Mouse (Mus musculus) embryonic facial prominence, embryonic 15.5 days (tissue): ENCODE measurements at regions not wholly inside any gene's neighbourhood (a gene's known extent, or its start where the extent isn't known, plus 50 kb on each side); places are given as distances from the start of the nearest gene placed in this dataset.
A peak's percentile ranks its signal among the peaks of the same experiment; 100 is the strongest.

Source experiments
- ATAC-seq: fragments of 200-750 bp; cut with Nextera tagmentation; 2 replicates; pipeline ENCODE4 v1.8.0; 2017; ENCODE audit warnings: low read depth, moderate TSS enrichment; ENCODE audit not compliant: insufficient number of reproducible peaks, low FRiP score, low TSS enrichment
- H3K27ac ChIP-seq: fragments of 300-500 bp; sonication (generic); replicated peaks from 2 replicates; pipeline ENCODE4 v1.5.1; 2015; ENCODE audit warnings: mild to moderate bottlenecking, inconsistent platforms
- H3K27me3 ChIP-seq: fragments of 300-500 bp; sonication (generic); 2 replicates; pipeline ENCODE4 v1.6.1; 2015; ENCODE audit warnings: inconsistent platforms
- H3K36me3 ChIP-seq: fragments of 300-500 bp; sonication (generic); 2 replicates; pipeline ENCODE4 v1.6.1; 2015; ENCODE audit warnings: mild to moderate bottlenecking, inconsistent platforms
- H3K4me1 ChIP-seq: fragments of 300-500 bp; sonication (generic); 2 replicates; pipeline ENCODE4 v1.6.1; 2015; ENCODE audit warnings: inconsistent platforms
- H3K4me2 ChIP-seq: fragments of 300-500 bp; sonication (generic); replicated peaks from 2 replicates; pipeline ENCODE4 v1.6.1; 2015; ENCODE audit warnings: mild to moderate bottlenecking, inconsistent platforms
- H3K4me3 ChIP-seq: fragments of 300-500 bp; sonication (generic); replicated peaks from 2 replicates; pipeline ENCODE4 v1.5.1; 2015; ENCODE audit warnings: mild to moderate bottlenecking, inconsistent platforms
- H3K9ac ChIP-seq: fragments of 300-500 bp; sonication (generic); 2 replicates; pipeline ENCODE4 v1.6.1; 2015; ENCODE audit warnings: inconsistent platforms
- H3K9me3 ChIP-seq: fragments of 300-500 bp; sonication (generic); replicated peaks from 2 replicates; pipeline ENCODE4 v1.6.1; 2016; ENCODE audit warnings: inconsistent platforms
- WGBS: fragments of 180-500 bp; shearing (Covaris S2); methylation state at CpG from one replicate; pipeline ENCODE4 v1.1.7; 2015; 5-methylcytosine and 5-hydroxymethylcytosine counted together

DNA sequence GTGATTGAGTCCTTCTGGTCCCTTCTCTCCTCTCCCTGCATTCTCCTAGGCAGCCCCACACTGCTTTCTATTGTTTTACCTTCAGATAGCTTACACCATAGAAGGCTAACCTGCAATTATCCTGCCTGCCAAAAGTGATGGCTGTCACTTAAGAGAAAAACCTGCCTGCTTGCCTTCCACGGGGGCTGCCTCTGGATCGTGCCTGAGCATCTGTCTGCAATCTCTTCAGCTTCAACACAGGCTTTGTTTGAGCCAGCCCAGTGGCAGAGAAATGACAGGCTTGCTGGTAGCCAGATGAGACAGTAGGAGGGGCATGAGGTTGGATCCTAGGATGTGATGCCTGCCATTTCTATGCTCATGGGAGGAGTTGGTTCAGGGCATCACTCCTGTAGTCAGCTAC lies 345.2 kb upstream of the Tshz3 start:
- H3K4me2 ChIP-seq = no peak overlapping the region

DNA sequence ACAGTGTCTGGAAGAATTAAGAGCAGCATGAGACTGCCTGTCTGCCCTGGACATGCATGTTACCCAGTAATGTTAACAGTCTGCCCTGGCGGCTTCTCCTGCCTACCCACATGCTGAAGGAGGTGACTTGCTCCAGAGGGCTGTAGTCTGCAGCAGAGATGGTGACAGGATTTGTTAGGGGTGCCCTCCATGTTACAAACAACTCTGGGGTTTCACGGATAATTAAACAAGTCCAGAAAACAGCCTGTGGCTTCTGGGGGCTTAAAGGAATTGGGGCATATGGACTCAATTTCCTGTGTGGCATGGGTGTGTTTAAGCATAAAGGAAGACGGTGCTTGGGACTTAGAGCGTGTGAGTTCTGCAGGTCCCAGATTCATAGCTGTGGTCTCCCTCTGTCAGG lies 347.3 kb upstream of the Tshz3 start:
- peak; percentile 71 for ATAC-seq
- WGBS = 27% methylated on average over 4 of the region's 4 CpGs
- Histone ChIP-seq H3K4me3 (no peak overlapping the region), H3K27ac (peak overlapping the region; percentile 17; the same call in 1 of the 2 replicates), H3K4me2 (no peak overlapping the region), H3K9ac (no peak overlapping the region), H3K27me3 (peaks cover 15% of the 10 kb centered on the region; the same call in 1 of the 2 replicates), H3K9me3 (no peaks in the 10 kb centered on the region), H3K4me1 (0 out of 2 replicates have a peak, but pooled peaks cover 19% of the 10 kb centered on the region), H3K36me3 (no peaks in the 10 kb centered on the region)

More for the DNA sequence above, 345.2 kb upstream of the Tshz3 start:
- ATAC-seq = no peak
- no peaks in the 10 kb centered on the region for H3K9me3 ChIP-seq
- no peak overlapping the region for H3K27ac ChIP-seq
- no peak overlapping the region for H3K9ac ChIP-seq
- H3K4me1 ChIP-seq = 0 out of 2 replicates have a peak, but pooled peaks cover 19% of the 10 kb centered on the region
- WGBS = 19% methylated on average over 2 of the region's 2 CpGs
- H3K4me3 ChIP-seq = no peak overlapping the region
- H3K27me3 ChIP-seq = peaks cover 7% of the 10 kb centered on the region; the same call in 1 of the 2 replicates
- H3K36me3 ChIP-seq = no peaks in the 10 kb centered on the region

DNA sequence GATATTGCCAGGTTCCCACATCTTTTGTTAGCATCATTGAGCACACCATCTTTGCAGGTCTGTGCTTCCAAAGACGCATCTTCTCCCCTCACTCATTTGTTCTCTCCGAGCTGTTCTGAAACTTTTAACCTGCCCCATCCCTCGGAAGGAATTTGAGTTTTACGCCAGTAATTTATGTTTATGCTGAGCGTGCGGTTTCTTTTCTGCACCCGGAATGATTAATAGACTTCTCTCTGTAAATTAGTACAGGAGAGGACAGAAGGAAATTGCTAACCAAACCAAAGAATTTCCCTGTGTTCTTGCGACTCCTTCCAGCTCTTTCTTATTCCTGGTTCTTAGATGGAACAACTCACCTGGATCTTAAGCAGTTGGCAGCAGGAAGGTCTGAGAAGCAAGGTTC lies 349.7 kb upstream of the Tshz3 start:
- H3K4me1 ChIP-seq = 0 out of 2 replicates have a peak, but pooled peaks cover 19% of the 10 kb centered on the region
- H3K4me3 ChIP-seq = no peak overlapping the region
- no peak for ATAC-seq
- no peak overlapping the region for H3K4me2 ChIP-seq
- no peaks in the 10 kb centered on the region for H3K9me3 ChIP-seq
- H3K36me3 ChIP-seq = no peaks in the 10 kb centered on the region
- H3K27ac ChIP-seq = no peak overlapping the region
- no peak overlapping the region for H3K9ac ChIP-seq
- peaks cover 19% of the 10 kb centered on the region; the same call in 1 of the 2 replicates for H3K27me3 ChIP-seq
- 79% methylated on average over 8 of the region's 8 CpGs for WGBS

DNA sequence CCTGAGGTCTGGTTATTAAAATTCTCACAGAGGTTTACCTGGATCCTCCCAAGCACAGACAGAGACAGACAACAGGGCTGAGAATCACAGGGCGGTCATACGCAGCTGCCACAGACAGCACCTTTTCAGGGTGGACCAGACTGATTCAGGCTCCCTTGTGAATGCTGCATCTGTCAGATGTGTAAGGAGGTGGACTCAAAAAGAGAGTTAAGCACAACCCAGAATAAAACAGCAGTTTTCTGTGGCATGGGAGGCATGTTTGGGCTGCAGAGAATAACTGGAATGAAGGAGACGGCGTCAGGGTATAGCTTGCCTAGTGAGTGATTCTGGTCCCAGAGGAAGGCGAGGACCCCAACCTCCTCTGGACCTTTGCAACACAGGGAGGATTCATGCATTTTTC lies 363.1 kb upstream of the Tshz3 start:
- no peak for ATAC-seq
- Histone ChIP-seq H3K36me3 (no peaks in the 10 kb centered on the region), H3K4me1 (peaks cover 17% of the 10 kb centered on the region), H3K9ac (no peak overlapping the region), H3K4me3 (no peak overlapping the region), H3K4me2 (no peak overlapping the region), H3K27me3 (no peaks in the 10 kb centered on the region), H3K27ac (no peak overlapping the region), H3K9me3 (no peaks in the 10 kb centered on the region)
- WGBS = 84% methylated on average over 5 of the region's 5 CpGs

DNA sequence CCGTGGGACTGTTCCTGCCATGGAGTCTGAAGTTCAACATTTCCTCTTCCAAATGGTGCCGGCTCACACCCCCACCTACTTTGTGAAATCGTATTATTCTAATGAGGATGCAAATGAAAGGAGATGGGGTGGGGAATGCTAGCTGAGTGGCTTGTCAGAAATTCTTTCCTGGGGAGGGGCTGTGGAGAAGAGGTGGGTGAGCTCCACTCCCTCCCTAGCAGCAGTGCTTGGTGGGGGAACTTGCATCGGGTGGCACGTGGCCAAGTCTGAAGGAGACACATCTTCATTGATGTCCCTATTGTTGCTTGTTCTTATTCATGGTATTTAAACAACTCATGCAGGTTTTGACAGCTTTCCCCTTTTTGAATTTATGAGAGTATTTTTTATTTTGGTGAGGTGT lies 363.8 kb upstream of the Tshz3 start:
- Histone ChIP-seq H3K4me1 (peaks cover 17% of the 10 kb centered on the region), H3K27ac (no peak overlapping the region), H3K4me3 (no peak overlapping the region), H3K4me2 (0 out of 2 replicates have a peak overlapping the region, but pooled peaks have one; percentile 6), H3K9ac (no peak overlapping the region), H3K27me3 (no peaks in the 10 kb centered on the region), H3K9me3 (no peaks in the 10 kb centered on the region), H3K36me3 (no peaks in the 10 kb centered on the region)
- WGBS = 11% methylated on average over 5 of the region's 5 CpGs
- ATAC-seq = 0 out of 2 replicates have a peak, but pooled peaks have one; percentile 54

DNA sequence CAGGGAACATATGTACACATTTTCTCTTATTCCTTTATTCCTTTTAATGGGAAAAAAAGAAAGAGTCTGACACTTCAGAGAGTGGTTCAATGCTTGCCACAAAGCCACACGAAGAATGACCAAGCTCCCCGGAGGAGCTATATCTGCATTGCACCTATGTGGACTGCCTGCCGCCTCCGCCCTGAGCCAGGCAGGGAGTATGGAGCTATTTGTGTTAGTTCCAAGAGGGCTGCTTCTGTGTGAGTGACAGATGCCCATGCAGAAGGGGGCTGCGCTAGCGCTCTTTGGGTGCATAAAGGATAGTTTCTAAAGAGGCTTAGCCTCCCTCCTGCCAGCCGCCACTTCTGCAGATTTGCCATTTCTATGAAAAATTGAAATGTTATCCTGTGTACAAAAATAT lies 365.3 kb upstream of the Tshz3 start:
- peaks cover 17% of the 10 kb centered on the region for H3K4me1 ChIP-seq
- ATAC-seq = no peak
- no peaks in the 10 kb centered on the region for H3K9me3 ChIP-seq
- no peaks in the 10 kb centered on the region for H3K27me3 ChIP-seq
- H3K27ac ChIP-seq = no peak overlapping the region
- H3K9ac ChIP-seq = no peak overlapping the region
- H3K36me3 ChIP-seq = no peaks in the 10 kb centered on the region
- no peak overlapping the region for H3K4me3 ChIP-seq
- no peak overlapping the region for H3K4me2 ChIP-seq
- WGBS = 69% methylated on average over 7 of the region's 7 CpGs

DNA sequence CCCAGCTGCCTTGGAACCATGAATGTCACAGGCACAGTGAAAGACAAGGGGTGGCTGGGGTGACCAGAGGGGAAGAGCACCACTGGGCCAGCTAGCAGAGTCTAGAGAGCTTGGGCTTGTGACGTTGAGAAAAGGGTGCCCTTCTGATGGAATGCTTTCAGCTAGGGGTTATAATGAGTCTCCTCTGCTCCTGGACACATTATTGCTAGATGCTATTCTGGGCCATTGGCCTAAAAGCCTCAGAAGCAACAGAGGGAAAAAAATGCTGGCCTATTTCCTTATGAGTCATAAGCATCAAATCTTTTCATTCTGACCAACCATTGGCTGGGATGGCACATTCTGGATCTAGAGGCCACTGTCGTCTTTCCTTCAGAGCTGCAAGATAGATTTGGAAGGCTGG lies 369.8 kb upstream of the Tshz3 start:
- ATAC-seq = no peak
- H3K4me2 ChIP-seq = no peak overlapping the region
- H3K4me1 ChIP-seq = 0 out of 2 replicates have a peak, but pooled peaks cover under 1% of the 10 kb centered on the region
- no peak overlapping the region for H3K27ac ChIP-seq
- no peaks in the 10 kb centered on the region for H3K27me3 ChIP-seq
- H3K36me3 ChIP-seq = no peaks in the 10 kb centered on the region
- H3K9ac ChIP-seq = no peak overlapping the region
- H3K9me3 ChIP-seq = no peaks in the 10 kb centered on the region
- WGBS = 89% methylated on average over 2 of the region's 2 CpGs
- no peak overlapping the region for H3K4me3 ChIP-seq

DNA sequence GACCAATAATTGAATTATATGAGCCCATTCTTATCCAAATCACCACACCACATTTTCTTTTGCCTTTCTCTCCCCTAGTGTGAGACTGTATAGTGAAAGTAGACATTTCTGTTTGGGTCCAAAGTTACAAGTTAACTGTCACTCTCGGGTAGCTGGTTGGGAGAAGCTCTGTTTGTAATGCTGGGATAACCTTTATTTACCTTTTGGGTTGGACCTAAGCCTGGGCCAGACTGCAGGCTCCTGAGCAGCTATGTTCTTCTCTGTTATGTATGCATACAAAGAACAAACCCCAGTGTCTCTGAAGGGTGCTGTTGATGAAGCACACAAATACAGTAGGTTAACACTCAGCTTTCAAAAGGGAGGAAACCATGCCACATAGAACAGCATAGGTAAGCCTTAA lies 373.9 kb upstream of the Tshz3 start:
- H3K4me1 ChIP-seq = no peaks in the 10 kb centered on the region
- H3K27ac ChIP-seq = no peak overlapping the region
- no peak for ATAC-seq
- no peak overlapping the region for H3K9ac ChIP-seq
- no peak overlapping the region for H3K4me2 ChIP-seq
- no peaks in the 10 kb centered on the region for H3K36me3 ChIP-seq
- H3K4me3 ChIP-seq = no peak overlapping the region
- WGBS = 85% methylated on average over 1 of the region's 1 CpGs
- H3K27me3 ChIP-seq = no peaks in the 10 kb centered on the region
- no peaks in the 10 kb centered on the region for H3K9me3 ChIP-seq

DNA sequence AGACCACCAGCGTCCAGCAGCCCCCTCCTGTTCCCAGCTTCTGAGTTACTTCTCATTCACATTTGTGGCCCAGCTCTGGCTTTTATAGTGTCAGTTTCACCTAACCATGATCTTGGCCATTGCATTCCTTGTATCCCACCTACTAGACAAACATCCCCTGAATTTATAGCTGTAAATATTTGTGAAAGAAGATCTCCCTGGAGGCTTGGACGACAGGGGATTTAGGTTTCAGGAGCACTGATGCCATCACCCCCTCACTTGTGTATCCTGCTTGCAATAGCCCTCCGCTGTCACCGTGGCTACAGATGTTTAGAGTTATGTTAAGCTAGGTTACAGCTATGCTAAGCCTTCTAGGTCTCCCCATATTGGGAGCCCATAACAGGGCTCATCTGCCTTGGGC lies 375.7 kb upstream of the Tshz3 start:
- Histone ChIP-seq H3K9ac (no peak overlapping the region), H3K4me2 (no peak overlapping the region), H3K27ac (no peak overlapping the region), H3K4me1 (peaks cover 7% of the 10 kb centered on the region), H3K36me3 (no peaks in the 10 kb centered on the region), H3K9me3 (no peaks in the 10 kb centered on the region), H3K27me3 (no peaks in the 10 kb centered on the region), H3K4me3 (no peak overlapping the region)
- WGBS = 28% methylated on average over 4 of the region's 4 CpGs
- no peak for ATAC-seq

DNA sequence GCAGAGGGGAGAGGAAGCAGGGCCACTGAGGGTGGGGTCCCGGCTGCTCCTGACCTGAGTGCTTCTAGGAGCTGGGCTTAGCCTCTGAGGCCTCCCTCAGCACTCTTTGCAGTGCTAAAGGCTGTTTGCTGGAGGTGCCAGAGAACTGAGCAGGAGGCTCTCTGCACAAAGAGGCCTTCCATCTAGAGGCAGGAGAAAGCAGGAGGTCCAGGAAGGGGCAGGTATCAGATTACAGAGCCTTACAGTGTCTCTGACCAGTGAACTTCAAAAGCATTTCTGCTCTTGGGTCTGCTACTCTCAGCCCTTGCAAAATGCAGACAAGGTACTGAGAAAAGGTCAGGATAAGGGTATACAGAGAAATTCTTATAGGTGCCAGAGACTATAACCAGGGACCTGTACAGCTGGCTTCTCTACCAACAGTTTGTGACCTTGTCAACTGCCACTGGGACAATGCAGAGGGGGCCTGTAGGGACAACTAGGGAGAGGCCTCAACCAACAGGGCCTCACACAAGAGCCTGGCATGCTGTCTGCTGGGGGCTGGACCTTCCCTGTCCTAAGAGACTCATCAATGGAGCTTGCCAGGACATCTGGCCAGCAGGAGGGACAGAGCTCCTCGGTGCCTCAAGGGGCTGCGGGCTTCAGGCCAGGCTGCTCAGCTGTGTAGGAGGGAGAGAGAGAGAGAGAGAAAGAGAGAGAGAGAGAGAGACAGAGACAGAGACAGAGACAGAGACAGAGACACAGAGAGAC lies 380.3 kb upstream of the Tshz3 start:
- peak overlapping the region; percentile 23; the same call in 1 of the 2 replicates for H3K27ac ChIP-seq
- no peaks in the 10 kb centered on the region for H3K27me3 ChIP-seq
- H3K36me3 ChIP-seq = no peaks in the 10 kb centered on the region
- H3K4me3 ChIP-seq = no peak overlapping the region
- no peaks in the 10 kb centered on the region for H3K9me3 ChIP-seq
- H3K9ac ChIP-seq = no peak overlapping the region
- 46% methylated on average over 3 of the region's 3 CpGs for WGBS
- H3K4me1 ChIP-seq = peaks cover 12% of the 10 kb centered on the region
- peak; percentile 39; the same call in 1 of the 2 replicates for ATAC-seq
- H3K4me2 ChIP-seq = no peak overlapping the region

DNA sequence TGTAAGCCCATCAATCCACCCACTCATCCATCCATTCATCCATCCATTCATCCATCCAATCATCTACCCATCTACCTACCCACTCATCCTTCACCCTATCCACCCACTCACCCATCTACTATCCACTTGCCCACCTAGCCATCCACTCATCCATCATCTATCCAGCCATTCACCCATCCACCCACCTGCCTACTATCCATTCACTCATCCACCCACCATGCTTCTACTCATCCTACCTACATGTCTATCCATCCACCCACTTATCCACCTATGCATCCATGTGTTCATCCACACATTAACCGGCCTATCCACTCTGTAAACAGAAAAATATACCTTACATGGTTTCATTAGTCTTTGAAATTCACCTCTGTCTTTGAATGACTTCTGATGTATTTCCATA lies 384.2 kb upstream of the Tshz3 start:
- Histone ChIP-seq H3K4me2 (no peak overlapping the region), H3K27me3 (no peaks in the 10 kb centered on the region), H3K9ac (no peak overlapping the region), H3K9me3 (no peaks in the 10 kb centered on the region), H3K4me1 (peaks cover 12% of the 10 kb centered on the region), H3K4me3 (no peak overlapping the region), H3K27ac (no peak overlapping the region), H3K36me3 (no peaks in the 10 kb centered on the region)
- no peak for ATAC-seq
- 88% methylated on average over 1 of the region's 1 CpGs for WGBS
